Mouse (Mus musculus) C3H10T1/2 (cell line): Measurements from ENCODE around the gene Olfr513. TPM values are rescaled to one million over a fixed set of nuclear protein-coding genes. Genes with fewer than 3 reads are reported as not detected.

Experiments
- polyA plus RNA-seq, 2 experiments: library from polyadenylated mRNA; unstranded; fragments of >200 nt; fragmentation: generic; extraction: Trizol; gene quantifications; one replicate each; pipeline ENCODE4 v1.2.1; 2012; ENCODE audit warnings: missing spikeins in 2 of 2

Gene Olfr513
- polyA plus RNA-seq: not detected

GRCm38 (mm10) chr7:108750673-108751072 lies at the start of gene Olfr513:
Gene Olfr513 (plus strand): TSS chr7:108750973.

GRCm38 (mm10) chr7:108713020-108713419 lies 37.8 kb upstream of the Olfr513 start, which contains the start of gene Olfr512:
Gene Olfr512 (plus strand): TSS chr7:108713320.

Other genes starting within 250 kb of the Olfr513 start
- gene Olfr502, start 225.9 kb upstream of the Olfr513 start, polyA plus RNA-seq: not detected
- gene Olfr503, start 206.4 kb upstream of the Olfr513 start, polyA plus RNA-seq: not detected
- gene Olfr504, start 185.2 kb upstream of the Olfr513 start, polyA plus RNA-seq: not detected
- gene Olfr506, start 140.2 kb upstream of the Olfr513 start, polyA plus RNA-seq: not detected
- not detected for gene Olfr507, start 129.2 kb upstream of the Olfr513 start, polyA plus RNA-seq
- not detected for gene Olfr508, start 121.0 kb upstream of the Olfr513 start, polyA plus RNA-seq
- not detected for gene Olfr509, start 99.1 kb upstream of the Olfr513 start, polyA plus RNA-seq
- not detected for gene Olfr510, start 84.6 kb upstream of the Olfr513 start, polyA plus RNA-seq
- gene Olfr512, start 37.7 kb upstream of the Olfr513 start, polyA plus RNA-seq: not detected
- not detected for gene Olfr514, start 75.0 kb downstream of the Olfr513 start, polyA plus RNA-seq
- gene Olfr516, start 99.6 kb downstream of the Olfr513 start, polyA plus RNA-seq: not detected
- not detected for gene Olfr517, start 121.4 kb downstream of the Olfr513 start, polyA plus RNA-seq
- not detected for gene Olfr518, start 134.0 kb downstream of the Olfr513 start, polyA plus RNA-seq
- gene Olfr519, start 143.4 kb downstream of the Olfr513 start, polyA plus RNA-seq: not detected
- under 1 TPM in 1 of 2 experiments, not detected in 1; 0.07 TPM for gene Nlrp10, start 179.2 kb downstream of the Olfr513 start, polyA plus RNA-seq
- gene Eif3f, start 183.4 kb downstream of the Olfr513 start, polyA plus RNA-seq: 100 to 1,000 TPM; 283 to 407 TPM
- gene Tub, start 199.4 kb downstream of the Olfr513 start, polyA plus RNA-seq: under 1 TPM in 1 of 2 experiments, not detected in 1; 0.05 TPM